Mouse (Mus musculus): ENCODE data around the gene Ubxn7. TPM values are rescaled to one million over a fixed set of nuclear protein-coding genes. Genes with fewer than 3 reads are reported as not detected.

Gene Ubxn7
- total and polyA plus RNA-seq, 2 experiments from 2014 or later: 7.3 to 11.5 TPM

- peaks cover 13% of the 10 kb centered on the region for H3K4me1 ChIP-seq (ENCODE audit: control insufficient read depth, insufficient read depth)
- no peak for DNase-seq (ENCODE audit: low spot score)
- H3K9ac ChIP-seq (replicated peaks; ENCODE audit: low read depth, low read length): no peak overlapping the region
- TF ChIP-seq EP300 (IDR thresholded peaks at IDR 0.05; ENCODE audit: low read depth) (no peak), CTCF (IDR thresholded peaks at IDR 0.05; ENCODE audit: low read depth) (no peak)
- H3K9me3 ChIP-seq (replicated peaks; ENCODE audit: control insufficient read depth, low read length): no peaks in the 10 kb centered on the region
- no peaks in the 10 kb centered on the region for H3K27me3 ChIP-seq (ENCODE audit: control insufficient read depth, insufficient read depth, low read length)
- no peak overlapping the region for H3K4me3 ChIP-seq (ENCODE audit: low read depth, low read length)
- no peak overlapping the region for H3K4me2 ChIP-seq (ENCODE audit: low read depth, low read length)
- H3K27ac ChIP-seq (ENCODE audit: low read depth): peak overlapping the region; percentile 46; the same call in 1 of the 2 replicates
- ATAC-seq (ENCODE audit: insufficient read depth, low read depth): no peak
- 0 out of 2 replicates have a peak, but pooled peaks cover 4% of the 10 kb centered on the region for H3K36me3 ChIP-seq (replicated peaks; ENCODE audit: control insufficient read depth, insufficient read depth, low read length)
Observed at GRCm38 (mm10) chr16:32434691-32435090, 102.6 kb downstream of the Ubxn7 start.

GRCm38 (mm10) chr16:32436657-32437056, 104.6 kb downstream of the Ubxn7 start:
- H3K36me3 ChIP-seq (replicated peaks; ENCODE audit: control insufficient read depth, insufficient read depth, low read length): 0 out of 2 replicates have a peak, but pooled peaks cover 4% of the 10 kb centered on the region
- ATAC-seq (ENCODE audit: insufficient read depth, low read depth) (no peak), DNase-seq (ENCODE audit: low spot score) (no peak)
- no peaks in the 10 kb centered on the region for H3K27me3 ChIP-seq (ENCODE audit: control insufficient read depth, insufficient read depth, low read length)
- H3K27ac ChIP-seq (ENCODE audit: low read depth): no peak overlapping the region
- H3K4me2 ChIP-seq (ENCODE audit: low read depth, low read length): no peak overlapping the region
- H3K4me3 ChIP-seq (ENCODE audit: low read depth, low read length): no peak overlapping the region
- WGBS: 37% methylated on average over 1 of the region's 1 CpGs
- TF ChIP-seq CTCF (IDR thresholded peaks at IDR 0.05; ENCODE audit: low read depth) (no peak), EP300 (IDR thresholded peaks at IDR 0.05; ENCODE audit: low read depth) (no peak)
- peaks cover 10% of the 10 kb centered on the region for H3K4me1 ChIP-seq (ENCODE audit: control insufficient read depth, insufficient read depth)
- H3K9me3 ChIP-seq (replicated peaks; ENCODE audit: control insufficient read depth, low read length): no peaks in the 10 kb centered on the region
- no peak overlapping the region for H3K9ac ChIP-seq (replicated peaks; ENCODE audit: low read depth, low read length)

GRCm38 (mm10) chr16:32437266-32437665, 105.2 kb downstream of the Ubxn7 start:
- Histone ChIP-seq H3K27ac (ENCODE audit: low read depth) (no peak overlapping the region), H3K27me3 (ENCODE audit: control insufficient read depth, insufficient read depth, low read length) (no peaks in the 10 kb centered on the region), H3K4me2 (ENCODE audit: low read depth, low read length) (no peak overlapping the region), H3K9ac (replicated peaks; ENCODE audit: low read depth, low read length) (no peak overlapping the region), H3K4me3 (ENCODE audit: low read depth, low read length) (no peak overlapping the region), H3K4me1 (ENCODE audit: control insufficient read depth, insufficient read depth) (peaks cover 4% of the 10 kb centered on the region; the same call in 1 of the 2 replicates), H3K9me3 (replicated peaks; ENCODE audit: control insufficient read depth, low read length) (no peaks in the 10 kb centered on the region), H3K36me3 (replicated peaks; ENCODE audit: control insufficient read depth, insufficient read depth, low read length) (0 out of 2 replicates have a peak, but pooled peaks cover 4% of the 10 kb centered on the region)
- no peak for TF ChIP-seq EP300 (IDR thresholded peaks at IDR 0.05; ENCODE audit: low read depth)
- ATAC-seq (ENCODE audit: insufficient read depth, low read depth) (no peak), DNase-seq (ENCODE audit: low spot score) (no peak)
- WGBS: 93% methylated on average over 1 of the region's 1 CpGs

GRCm38 (mm10) chr16:32441432-32441831, 109.4 kb downstream of the Ubxn7 start:
- 83% methylated on average over 3 of the region's 3 CpGs for WGBS
- H3K4me3 ChIP-seq (ENCODE audit: low read depth, low read length): no peak overlapping the region
- H3K27ac ChIP-seq (ENCODE audit: low read depth): peak overlapping the region; percentile 14; the same call in 1 of the 2 replicates

More at GRCm38 (mm10) chr16:32441432-32441831, 109.4 kb downstream of the Ubxn7 start:
- Histone ChIP-seq H3K9ac (replicated peaks; ENCODE audit: low read depth, low read length) (no peak overlapping the region), H3K4me1 (ENCODE audit: control insufficient read depth, insufficient read depth) (no peaks in the 10 kb centered on the region), H3K9me3 (replicated peaks; ENCODE audit: control insufficient read depth, low read length) (no peaks in the 10 kb centered on the region), H3K27me3 (ENCODE audit: control insufficient read depth, insufficient read depth, low read length) (no peaks in the 10 kb centered on the region), H3K36me3 (replicated peaks; ENCODE audit: control insufficient read depth, insufficient read depth, low read length) (0 out of 2 replicates have a peak, but pooled peaks cover 4% of the 10 kb centered on the region), H3K4me2 (ENCODE audit: low read depth, low read length) (no peak overlapping the region)
- ATAC-seq (ENCODE audit: insufficient read depth, low read depth): peak; percentile 8; the same call in 1 of the 2 replicates
- no peak for TF ChIP-seq EP300 (IDR thresholded peaks at IDR 0.05; ENCODE audit: low read depth)
- no peak for TF ChIP-seq CTCF (IDR thresholded peaks at IDR 0.05; ENCODE audit: low read depth)
- no peak for DNase-seq (ENCODE audit: low spot score)

Other genes with a start within 250 kb of the Ubxn7 start
- 35.8 and 44.9 TPM in 2 replicates for gene Pigx, start 232.5 kb upstream of the Ubxn7 start, total RNA-seq (2014; rRNA removed; ENCODE audit: low replicate concordance)
- gene Pigx, start 232.5 kb upstream of the Ubxn7 start, polyA plus RNA-seq (2015; fragmentation: Nextera tagmentation; extraction: Ambion mirVana): 61.0 and 63.7 TPM in 2 replicates
- gene Cep19, start 232.5 kb upstream of the Ubxn7 start, total RNA-seq (2014; rRNA removed; ENCODE audit: low replicate concordance): 4.2 and 12.1 TPM in 2 replicates
- 19.6 and 20.1 TPM in 2 replicates for gene Cep19, start 232.5 kb upstream of the Ubxn7 start, polyA plus RNA-seq (2015; fragmentation: Nextera tagmentation; extraction: Ambion mirVana)
- 13.4 and 16.6 TPM in 2 replicates for gene Nrros, start 166.7 kb upstream of the Ubxn7 start, total RNA-seq (2014; rRNA removed; ENCODE audit: low replicate concordance)
- 6.1 and 6.8 TPM in 2 replicates for gene Nrros, start 166.7 kb upstream of the Ubxn7 start, polyA plus RNA-seq (2015; fragmentation: Nextera tagmentation; extraction: Ambion mirVana)
- not detected in 2 replicates for gene Bex6, start 152.4 kb upstream of the Ubxn7 start, total RNA-seq (2014; rRNA removed; ENCODE audit: low replicate concordance)
- gene Bex6, start 152.4 kb upstream of the Ubxn7 start, polyA plus RNA-seq (2015; fragmentation: Nextera tagmentation; extraction: Ambion mirVana): not detected in 2 replicates
- 9.8 and 13.7 TPM in 2 replicates for gene Fbxo45, start 85.1 kb upstream of the Ubxn7 start, total RNA-seq (2014; rRNA removed; ENCODE audit: low replicate concordance)
- gene Fbxo45, start 85.1 kb upstream of the Ubxn7 start, polyA plus RNA-seq (2015; fragmentation: Nextera tagmentation; extraction: Ambion mirVana): 5.1 and 5.8 TPM in 2 replicates
- gene Wdr53, start 85.0 kb upstream of the Ubxn7 start, total RNA-seq (2014; rRNA removed; ENCODE audit: low replicate concordance): 3.6 and 5.8 TPM in 2 replicates
- 10.3 and 11.7 TPM in 2 replicates for gene Wdr53, start 85.0 kb upstream of the Ubxn7 start, polyA plus RNA-seq (2015; fragmentation: Nextera tagmentation; extraction: Ambion mirVana)
- 0.15 and 0.31 TPM in 2 replicates for gene Smco1, start 60.8 kb upstream of the Ubxn7 start, total RNA-seq (2014; rRNA removed; ENCODE audit: low replicate concordance)
- 2.8 and 3.1 TPM in 2 replicates for gene Smco1, start 60.8 kb upstream of the Ubxn7 start, polyA plus RNA-seq (2015; fragmentation: Nextera tagmentation; extraction: Ambion mirVana)
- 19.1 and 30.1 TPM in 2 replicates for gene Rnf168, start 54.8 kb upstream of the Ubxn7 start, total RNA-seq (2014; rRNA removed; ENCODE audit: low replicate concordance)
- 14.1 and 14.8 TPM in 2 replicates for gene Rnf168, start 54.8 kb upstream of the Ubxn7 start, polyA plus RNA-seq (2015; fragmentation: Nextera tagmentation; extraction: Ambion mirVana)
- not detected in 2 replicates for gene Tm4sf19, start 68.2 kb downstream of the Ubxn7 start, total RNA-seq (2014; rRNA removed; ENCODE audit: low replicate concordance)
- gene Tm4sf19, start 68.2 kb downstream of the Ubxn7 start, polyA plus RNA-seq (2015; fragmentation: Nextera tagmentation; extraction: Ambion mirVana): not detected in 2 replicates
- gene Tctex1d2, start 87.4 kb downstream of the Ubxn7 start, total RNA-seq (2014; rRNA removed; ENCODE audit: low replicate concordance): 11.1 and 18.1 TPM in 2 replicates
- gene Tctex1d2, start 87.4 kb downstream of the Ubxn7 start, polyA plus RNA-seq (2015; fragmentation: Nextera tagmentation; extraction: Ambion mirVana): 26.8 and 30.3 TPM in 2 replicates
- gene Pcyt1a, start 98.7 kb downstream of the Ubxn7 start, total RNA-seq (2014; rRNA removed; ENCODE audit: low replicate concordance): 50.3 and 54.2 TPM in 2 replicates
- gene Pcyt1a, start 98.7 kb downstream of the Ubxn7 start, polyA plus RNA-seq (2015; fragmentation: Nextera tagmentation; extraction: Ambion mirVana): 45.3 and 45.4 TPM in 2 replicates
- 1.7 and 2.6 TPM in 2 replicates for gene Slc51a, start 155.6 kb downstream of the Ubxn7 start, total RNA-seq (2014; rRNA removed; ENCODE audit: low replicate concordance)
- 1.9 and 3.2 TPM in 2 replicates for gene Slc51a, start 155.6 kb downstream of the Ubxn7 start, polyA plus RNA-seq (2015; fragmentation: Nextera tagmentation; extraction: Ambion mirVana)
- not detected in 2 replicates for gene Zdhhc19, start 164.0 kb downstream of the Ubxn7 start, total RNA-seq (2014; rRNA removed; ENCODE audit: low replicate concordance)
- not detected in 2 replicates for gene Zdhhc19, start 164.0 kb downstream of the Ubxn7 start, polyA plus RNA-seq (2015; fragmentation: Nextera tagmentation; extraction: Ambion mirVana)

Data from heart, postnatal 0 days (tissue).